Mouse (Mus musculus) limb, embryonic 11.5 days (tissue): ENCODE results near the gene Mtif3. TPM values are rescaled to one million over a fixed set of nuclear protein-coding genes. Genes with fewer than 3 reads are reported as not detected.

Experiments used
- ATAC-seq: fragments of 200-750 bp; cut with Nextera tagmentation; 2 replicates; pipeline ENCODE4 v1.8.0; 2017; ENCODE audit warnings: low read depth; ENCODE audit not compliant: insufficient number of reproducible peaks, low FRiP score, low TSS enrichment
- DNase-seq: peaks from one replicate; pipeline ENCODE4 v3.0.0-alpha.2; 2015; ENCODE audit warnings: low spot score
- H3K27ac ChIP-seq: fragments of 300-500 bp; sonication (generic); replicated peaks from 2 replicates; pipeline ENCODE4 v1.5.1; 2014; ENCODE audit warnings: low read depth, mild to moderate bottlenecking, low read length
- H3K27me3 ChIP-seq: fragments of 300-500 bp; sonication (generic); 2 replicates; pipeline ENCODE4 v1.6.1; 2014; ENCODE audit warnings: mild to moderate bottlenecking, low read length, mixed read lengths; ENCODE audit not compliant: control insufficient read depth, insufficient read depth
- H3K36me3 ChIP-seq: fragments of 300-500 bp; sonication (generic); 2 replicates; pipeline ENCODE4 v1.6.1; 2014; ENCODE audit warnings: mild to moderate bottlenecking, low read length, moderate library complexity, mixed read lengths; ENCODE audit not compliant: control insufficient read depth, insufficient read depth
- H3K4me1 ChIP-seq: fragments of 300-500 bp; sonication (generic); 2 replicates; pipeline ENCODE4 v1.6.1; 2014; ENCODE audit warnings: low read length, mixed read lengths; ENCODE audit not compliant: control insufficient read depth, insufficient read depth
- H3K4me2 ChIP-seq: fragments of 300-500 bp; sonication (generic); 2 replicates; pipeline ENCODE4 v1.6.1; 2014; ENCODE audit warnings: low read depth, mild to moderate bottlenecking, moderate library complexity; ENCODE audit not compliant: severe bottlenecking
- H3K4me3 ChIP-seq: fragments of 300-500 bp; sonication (generic); 2 replicates; pipeline ENCODE4 v1.5.1; 2014; ENCODE audit warnings: low read depth, low read length
- H3K9ac ChIP-seq: fragments of 300-500 bp; sonication (generic); 2 replicates; pipeline ENCODE4 v1.6.1; 2014; ENCODE audit warnings: mild to moderate bottlenecking, low read length
- H3K9me3 ChIP-seq: fragments of 300-500 bp; sonication (generic); 2 replicates; pipeline ENCODE4 v1.6.1; 2016; ENCODE audit warnings: low read length; ENCODE audit not compliant: control insufficient read depth
- WGBS: fragments of 180-500 bp; shearing (Covaris S2); extraction: QIAGEN DNeasy Blood & Tissue Kit; methylation state at CpG from one replicate; pipeline ENCODE4 v1.1.7; 2014; 5-methylcytosine and 5-hydroxymethylcytosine counted together
- polyA plus RNA-seq: library from polyadenylated mRNA; unstranded; fragments of >200 nt; fragmentation: Nextera tagmentation; extraction: Ambion mirVana; gene quantifications from 2 replicates; pipeline ENCODE4 v1.2.1, GENCODE M21; 2014

The Mtif3 gene
- polyA plus RNA-seq, 1 experiment from 2014 or later = 23.4 TPM

DNA sequence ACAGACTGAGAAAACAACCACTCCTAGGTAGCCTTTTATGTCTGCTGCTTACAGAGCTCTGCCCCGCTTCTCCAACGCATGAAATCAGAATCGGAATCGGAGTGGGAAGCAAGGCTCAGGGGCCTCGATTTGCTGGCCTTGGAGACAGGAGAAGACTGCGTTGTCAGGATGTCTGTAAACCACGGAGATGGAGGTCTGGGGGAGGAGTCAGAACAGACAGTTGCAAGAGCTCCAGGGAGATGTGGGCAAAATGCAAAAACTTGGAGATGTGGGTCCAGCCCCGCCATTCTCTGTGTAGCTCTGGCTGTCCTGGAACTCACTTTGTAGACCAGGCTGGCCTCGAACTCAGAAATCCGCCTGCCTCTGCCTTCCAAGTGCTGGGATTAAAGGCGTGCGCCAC lies 30.1 kb downstream of the Mtif3 start:
- Histone ChIP-seq H3K36me3 (no peaks in the 10 kb centered on the region), H3K4me1 (0 out of 2 replicates have a peak, but pooled peaks cover 2% of the 10 kb centered on the region), H3K4me2 (no peak overlapping the region), H3K27me3 (no peaks in the 10 kb centered on the region), H3K9me3 (no peaks in the 10 kb centered on the region), H3K4me3 (no peak overlapping the region), H3K27ac (no peak overlapping the region), H3K9ac (no peak overlapping the region)
- ATAC-seq (no peak), DNase-seq (no peak)
- WGBS = 87% methylated on average over 12 of the region's 12 CpGs

DNA sequence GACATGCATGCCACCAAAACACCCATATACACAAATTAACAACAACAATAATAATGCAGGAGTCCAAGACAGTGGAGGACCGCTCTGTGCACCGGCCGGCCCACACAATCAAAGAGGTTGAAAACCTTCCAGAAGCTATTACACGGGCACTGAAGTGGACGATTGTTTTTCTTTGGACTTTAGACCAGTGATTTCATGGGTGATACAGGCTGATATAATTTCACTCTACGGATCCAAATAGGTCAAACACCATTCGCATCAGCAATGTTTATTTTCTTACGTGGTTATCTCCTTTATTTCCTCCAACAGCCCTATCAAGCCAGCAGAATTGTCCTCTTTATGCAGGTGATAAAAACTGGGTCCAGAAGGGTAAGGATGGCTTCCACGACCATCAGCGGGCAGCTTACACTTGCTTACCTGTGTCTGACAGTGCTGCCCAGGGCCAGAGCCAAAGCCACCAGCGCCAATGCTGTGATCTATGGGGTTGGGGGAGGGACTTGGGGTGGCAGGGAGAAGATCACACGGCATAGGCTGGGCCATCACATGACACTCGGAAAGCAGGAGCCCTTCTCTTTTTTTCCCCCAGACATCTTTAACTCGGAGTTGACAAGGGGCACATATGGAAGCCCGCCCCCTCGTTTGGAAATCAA lies 31.6 kb downstream of the Mtif3 start:
- Histone ChIP-seq H3K36me3 (no peaks in the 10 kb centered on the region), H3K27ac (no peak overlapping the region), H3K9me3 (no peaks in the 10 kb centered on the region), H3K9ac (no peak overlapping the region), H3K27me3 (no peaks in the 10 kb centered on the region), H3K4me1 (0 out of 2 replicates have a peak, but pooled peaks cover 2% of the 10 kb centered on the region), H3K4me3 (no peak overlapping the region), H3K4me2 (no peak overlapping the region)
- WGBS = 79% methylated on average over 16 of the region's 16 CpGs
- DNase-seq (no peak), ATAC-seq (no peak)

DNA sequence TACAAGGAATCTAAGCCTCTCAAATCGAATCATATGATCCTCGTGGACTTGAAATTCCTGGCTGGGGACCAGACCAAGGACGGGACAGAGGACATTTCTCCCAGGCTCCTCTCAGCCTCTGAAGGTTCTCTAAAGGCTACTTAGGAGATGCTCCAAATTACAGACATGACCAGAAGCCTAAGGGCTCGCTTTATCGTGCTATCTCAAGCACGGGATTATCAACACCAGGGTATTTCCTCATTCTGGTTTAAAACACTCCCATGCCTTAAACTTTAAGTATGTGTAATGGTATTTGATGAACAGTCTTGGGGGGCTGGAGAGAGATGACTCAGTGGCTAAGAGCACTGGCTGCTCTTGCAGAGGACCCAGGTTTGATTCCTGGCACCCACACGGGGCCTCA lies 32.2 kb downstream of the Mtif3 start:
- 0 out of 2 replicates have a peak, but pooled peaks cover 2% of the 10 kb centered on the region for H3K4me1 ChIP-seq
- no peaks in the 10 kb centered on the region for H3K9me3 ChIP-seq
- H3K4me2 ChIP-seq = no peak overlapping the region
- H3K9ac ChIP-seq = no peak overlapping the region
- no peak overlapping the region for H3K27ac ChIP-seq
- DNase-seq (no peak), ATAC-seq (no peak)
- H3K36me3 ChIP-seq = no peaks in the 10 kb centered on the region
- no peak overlapping the region for H3K4me3 ChIP-seq
- no peaks in the 10 kb centered on the region for H3K27me3 ChIP-seq
- WGBS = 94% methylated on average over 7 of the region's 7 CpGs

DNA sequence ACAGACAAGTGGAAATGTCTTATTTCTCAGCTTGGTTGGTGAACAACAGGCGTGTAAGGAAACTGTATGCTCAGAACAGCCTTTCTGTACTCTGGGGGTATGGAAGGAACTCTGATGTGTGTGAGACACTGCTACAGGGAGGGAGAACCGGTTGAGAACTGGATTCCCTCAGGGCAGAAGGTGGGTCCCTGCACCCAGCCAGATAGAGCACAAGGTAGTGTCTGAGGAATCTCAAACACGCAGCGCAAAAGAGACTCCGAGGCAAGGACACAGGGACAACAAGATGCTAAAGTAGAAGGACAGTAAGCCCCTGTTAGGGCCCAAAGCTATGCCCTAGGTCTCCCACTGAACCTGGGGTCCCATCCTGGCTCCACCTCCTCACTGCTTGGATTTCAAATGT lies 36.9 kb downstream of the Mtif3 start:
- Histone ChIP-seq H3K27ac (no peak overlapping the region), H3K4me3 (no peak overlapping the region), H3K9ac (no peak overlapping the region), H3K4me2 (no peak overlapping the region), H3K36me3 (no peaks in the 10 kb centered on the region), H3K27me3 (no peaks in the 10 kb centered on the region), H3K4me1 (no peaks in the 10 kb centered on the region), H3K9me3 (no peaks in the 10 kb centered on the region)
- ATAC-seq = no peak
- WGBS = 79% methylated on average over 5 of the region's 5 CpGs
- DNase-seq = no peak

DNA sequence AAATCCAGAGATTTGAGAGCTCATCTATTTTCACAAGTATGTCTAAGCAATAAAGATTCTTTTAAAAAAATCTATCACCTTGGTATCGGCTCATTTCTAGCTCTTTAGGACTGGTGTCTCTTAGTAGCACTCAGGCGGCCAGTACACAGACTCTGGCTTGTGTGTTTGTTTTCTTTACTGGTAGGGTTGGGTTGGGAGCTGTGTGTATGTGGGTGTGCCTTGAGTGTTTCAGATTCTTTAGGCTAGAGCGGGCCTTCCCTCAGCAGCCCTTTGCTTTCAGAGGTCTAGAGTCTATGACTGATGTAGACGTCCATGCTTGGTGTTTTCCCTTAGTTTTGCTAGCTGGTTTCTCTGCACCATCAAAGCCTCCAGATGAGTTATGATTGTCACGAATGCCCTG lies 40.1 kb downstream of the Mtif3 start:
- Histone ChIP-seq H3K4me3 (no peak overlapping the region), H3K27me3 (no peaks in the 10 kb centered on the region), H3K9me3 (no peaks in the 10 kb centered on the region), H3K4me1 (peaks cover 16% of the 10 kb centered on the region), H3K4me2 (no peak overlapping the region), H3K9ac (no peak overlapping the region), H3K36me3 (no peaks in the 10 kb centered on the region), H3K27ac (no peak overlapping the region)
- ATAC-seq (no peak), DNase-seq (no peak)
- WGBS = 65% methylated on average over 5 of the region's 5 CpGs

DNA sequence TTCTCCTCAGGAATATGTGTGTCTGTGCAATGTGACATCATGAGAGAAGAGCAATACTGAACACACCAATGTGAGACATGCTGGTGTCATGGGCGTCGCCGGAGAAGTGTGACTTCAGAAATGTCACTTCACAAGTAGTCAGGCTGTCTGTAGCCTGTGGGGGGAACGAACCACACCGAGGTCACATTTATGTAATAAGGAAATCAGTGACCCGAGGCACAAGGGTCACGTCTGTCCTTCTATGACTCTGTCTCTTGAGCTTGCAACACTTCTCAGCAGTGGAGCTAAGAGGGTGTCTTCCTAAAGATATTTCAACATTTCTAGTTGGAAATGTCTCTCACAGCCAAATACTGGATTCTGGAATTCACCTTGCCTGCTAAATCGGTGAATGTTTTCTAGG lies 42.4 kb downstream of the Mtif3 start:
- WGBS = 45% methylated on average over 8 of the region's 8 CpGs

DNA sequence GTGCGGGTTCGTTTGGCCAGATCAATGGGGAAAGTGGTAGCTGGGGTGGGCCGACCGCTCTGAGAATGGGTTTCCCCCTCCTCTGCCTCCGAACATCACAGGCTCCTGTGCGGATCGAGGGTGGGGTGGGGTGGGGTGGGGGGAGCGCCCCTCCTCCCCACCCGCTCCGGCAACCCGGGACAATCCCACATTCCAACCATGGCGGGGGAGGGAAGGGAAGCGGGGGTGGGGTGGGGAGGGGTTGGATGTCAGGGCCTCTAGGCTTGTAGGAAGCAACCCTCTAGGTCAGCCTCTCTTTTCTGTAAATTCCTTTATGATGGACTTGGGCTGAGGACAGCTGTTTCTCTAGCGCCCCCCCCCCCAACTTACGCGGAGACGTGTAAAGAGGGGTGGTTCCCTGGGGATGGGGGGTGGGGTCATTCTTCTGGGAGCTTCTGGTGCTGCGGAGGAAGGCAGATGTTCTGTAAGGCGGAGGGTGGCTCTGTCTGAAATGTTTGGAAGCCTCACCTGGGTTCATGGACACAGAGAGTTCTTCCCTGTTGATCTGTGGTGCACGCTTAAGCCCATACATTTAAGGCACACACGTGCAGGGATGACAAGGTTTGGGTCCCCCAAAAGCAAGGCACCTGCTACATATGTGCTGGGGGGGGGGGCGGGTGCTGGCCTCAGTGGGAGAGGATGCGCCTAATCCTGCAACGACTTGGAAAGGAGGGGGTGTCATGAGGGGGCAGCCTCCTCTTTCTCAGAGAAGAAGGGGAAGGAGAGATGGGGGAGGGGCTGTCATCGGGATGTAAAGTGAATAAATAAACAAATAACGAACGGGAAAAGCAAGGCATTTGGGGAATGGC lies 43.1 kb downstream of the Mtif3 start:
- no peaks in the 10 kb centered on the region for H3K36me3 ChIP-seq
- no peaks in the 10 kb centered on the region for H3K9me3 ChIP-seq
- H3K9ac ChIP-seq = no peak overlapping the region
- H3K27ac ChIP-seq = no peak overlapping the region; the same call in 1 of the 2 replicates
- H3K27me3 ChIP-seq = no peaks in the 10 kb centered on the region
- peaks cover 16% of the 10 kb centered on the region for H3K4me1 ChIP-seq
- WGBS = 2% methylated on average over 26 of the region's 27 CpGs
- peak overlapping the region; percentile 54 for H3K4me2 ChIP-seq
- ATAC-seq (peak; percentile 22), DNase-seq (peak; percentile 77)
- H3K4me3 ChIP-seq = peak overlapping the region; percentile 19

More for the DNA sequence above, 42.4 kb downstream of the Mtif3 start:
- no peak for DNase-seq
- H3K4me1 ChIP-seq = peaks cover 16% of the 10 kb centered on the region
- no peaks in the 10 kb centered on the region for H3K9me3 ChIP-seq
- ATAC-seq = no peak
- H3K36me3 ChIP-seq = no peaks in the 10 kb centered on the region
- H3K27ac ChIP-seq = no peak overlapping the region
- H3K27me3 ChIP-seq = no peaks in the 10 kb centered on the region
- H3K4me2 ChIP-seq = peak overlapping the region; percentile 54
- no peak overlapping the region for H3K9ac ChIP-seq
- no peak overlapping the region for H3K4me3 ChIP-seq

DNA sequence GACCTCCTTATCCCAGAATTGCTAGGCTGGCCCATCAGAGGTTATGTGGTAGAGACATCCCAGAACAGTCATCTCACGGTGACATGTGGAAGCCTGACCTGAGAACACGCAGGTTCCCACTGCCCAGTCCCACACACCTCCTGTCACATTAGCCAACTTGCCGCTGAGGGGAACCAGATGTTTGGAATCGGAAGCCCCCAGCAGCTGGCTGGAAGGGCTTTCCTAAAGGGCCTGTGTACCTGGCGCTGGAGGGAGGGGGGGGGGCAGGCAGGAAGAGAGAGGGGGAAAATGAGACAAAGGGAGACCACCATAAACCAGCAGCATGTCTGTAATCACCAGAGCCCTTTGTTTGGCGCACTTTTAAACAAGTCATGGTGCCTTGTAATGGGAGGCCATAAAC lies 43.7 kb downstream of the Mtif3 start:
- Histone ChIP-seq H3K9ac (no peak overlapping the region), H3K4me1 (peaks cover 16% of the 10 kb centered on the region), H3K27ac (no peak overlapping the region; the same call in 1 of the 2 replicates), H3K27me3 (no peaks in the 10 kb centered on the region), H3K4me2 (peak overlapping the region; percentile 54), H3K36me3 (no peaks in the 10 kb centered on the region), H3K9me3 (no peaks in the 10 kb centered on the region), H3K4me3 (peak overlapping the region; percentile 19; the same call in 1 of the 2 replicates)
- DNase-seq = peak; percentile 84
- WGBS = 3% methylated on average over 6 of the region's 6 CpGs
- peak; percentile 84 for ATAC-seq
